Mouse (Mus musculus) spleen, postnatal 14 days (tissue): ENCODE data around the gene Lrp4.
A peak's percentile ranks its signal among the peaks of the same experiment; 100 is the strongest.

Experiments used
- DNase-seq, 2 experiments: peaks; one replicate each; pipeline ENCODE4 v3.0.0; 2021 to 2022; ENCODE audit warnings: low spot score in 2 of 2

Lrp4 gene

GRCm38 (mm10) chr2:91457259-91457655 is at the start of gene Lrp4:
TSS of gene Lrp4 (plus strand) at chr2:91457511.
- DNase-seq, result no peak

GRCm38 (mm10) chr2:91408031-91408430 is 49.3 kb upstream of the Lrp4 start:
- DNase-seq, result no peak

GRCm38 (mm10) chr2:91411473-91411872 is 45.8 kb upstream of the Lrp4 start:
- DNase-seq, result no peak

- peak in 1 of 2 experiments; percentile 5 for DNase-seq
Observed at GRCm38 (mm10) chr2:91412361-91412760, 45.0 kb upstream of the Lrp4 start.

GRCm38 (mm10) chr2:91413811-91414210 is 43.5 kb upstream of the Lrp4 start:
- no peak for DNase-seq

GRCm38 (mm10) chr2:91421641-91422040 is 35.7 kb upstream of the Lrp4 start:
- DNase-seq, result no peak

- no peak for DNase-seq
Observed at GRCm38 (mm10) chr2:91424061-91424720, 33.1 kb upstream of the Lrp4 start.

- no peak for DNase-seq
Observed at GRCm38 (mm10) chr2:91426321-91426720, 31.0 kb upstream of the Lrp4 start.

GRCm38 (mm10) chr2:91429146-91429545 is 28.2 kb upstream of the Lrp4 start:
- DNase-seq, result no peak

GRCm38 (mm10) chr2:91429915-91430599 is 27.3 kb upstream of the Lrp4 start:
- no peak for DNase-seq

GRCm38 (mm10) chr2:91430600-91430919 is 26.8 kb upstream of the Lrp4 start:
- no peak for DNase-seq

GRCm38 (mm10) chr2:91436713-91437112 is 20.6 kb upstream of the Lrp4 start:
- no peak for DNase-seq

GRCm38 (mm10) chr2:91437116-91437815 is 20.0 kb upstream of the Lrp4 start:
- DNase-seq, result no peak

GRCm38 (mm10) chr2:91439271-91439670 is 18.0 kb upstream of the Lrp4 start:
- no peak for DNase-seq

GRCm38 (mm10) chr2:91439876-91440275 is 17.4 kb upstream of the Lrp4 start:
- no peak for DNase-seq

GRCm38 (mm10) chr2:91440686-91441085 is 16.6 kb upstream of the Lrp4 start:
- no peak for DNase-seq

GRCm38 (mm10) chr2:91441715-91442114 is 15.6 kb upstream of the Lrp4 start:
- no peak for DNase-seq

GRCm38 (mm10) chr2:91442241-91442640 is 15.1 kb upstream of the Lrp4 start:
- no peak for DNase-seq

- DNase-seq, result peak; percentile 51 to 68
Observed at GRCm38 (mm10) chr2:91444286-91444892, 12.9 kb upstream of the Lrp4 start, which contains the start of gene 1110051M20Rik. TSS of gene 1110051M20Rik (minus strand) at chr2:91444704.

GRCm38 (mm10) chr2:91449662-91450061 is 7.6 kb upstream of the Lrp4 start:
- DNase-seq, result no peak

GRCm38 (mm10) chr2:91450316-91450715 is 7.0 kb upstream of the Lrp4 start:
- no peak for DNase-seq

GRCm38 (mm10) chr2:91452658-91453057 is 4.7 kb upstream of the Lrp4 start:
- no peak for DNase-seq
